Mouse (Mus musculus) limb, embryonic 14.5 days (tissue): ENCODE measurements around the gene Prdm16. TPM values are rescaled to one million over a fixed set of nuclear protein-coding genes. Genes with fewer than 3 reads are reported as not detected.

Experiments used
- ATAC-seq: fragments of 200-750 bp; cut with Nextera tagmentation; 2 replicates; pipeline ENCODE4 v1.8.0; 2017; ENCODE audit warnings: low read depth, moderate number of reproducible peaks, moderate TSS enrichment; ENCODE audit not compliant: low FRiP score
- DNase-seq: peaks from one replicate; pipeline ENCODE4 v3.0.0-alpha.2; 2015; ENCODE audit warnings: low spot score
- H3K27ac ChIP-seq: fragments of 300-500 bp; sonication (generic); replicated peaks from 2 replicates; pipeline ENCODE4 v1.5.1; 2014; ENCODE audit warnings: low read depth, mild to moderate bottlenecking, low read length, moderate library complexity, mixed read lengths
- H3K27me3 ChIP-seq: fragments of 300-500 bp; sonication (generic); 2 replicates; pipeline ENCODE4 v1.6.1; 2014; ENCODE audit warnings: low read length, mixed read lengths; ENCODE audit not compliant: control insufficient read depth, insufficient read depth
- H3K36me3 ChIP-seq: fragments of 300-500 bp; sonication (generic); 2 replicates; pipeline ENCODE4 v1.6.1; 2014; ENCODE audit warnings: mild to moderate bottlenecking, low read length, moderate library complexity, mixed read lengths; ENCODE audit not compliant: control insufficient read depth, insufficient read depth
- H3K4me1 ChIP-seq: fragments of 300-500 bp; sonication (generic); 2 replicates; pipeline ENCODE4 v1.6.1; 2014; ENCODE audit warnings: antibody characterized with exemption, low read length, mixed read lengths; ENCODE audit not compliant: control insufficient read depth, insufficient read depth
- H3K4me2 ChIP-seq: fragments of 300-500 bp; sonication (generic); replicated peaks from 2 replicates; pipeline ENCODE4 v1.6.1; 2014; ENCODE audit warnings: low read depth, mild to moderate bottlenecking, low read length, moderate library complexity; ENCODE audit not compliant: severe bottlenecking
- H3K4me3 ChIP-seq: fragments of 300-500 bp; sonication (generic); replicated peaks from 2 replicates; pipeline ENCODE4 v1.5.1; 2014; ENCODE audit warnings: low read length
- H3K9ac ChIP-seq: fragments of 300-500 bp; sonication (generic); 2 replicates; pipeline ENCODE4 v1.6.1; 2014; ENCODE audit warnings: mild to moderate bottlenecking, low read depth, low read length, moderate library complexity; ENCODE audit not compliant: severe bottlenecking
- H3K9me3 ChIP-seq: fragments of 300-500 bp; sonication (generic); 2 replicates; pipeline ENCODE4 v1.6.1; 2016; ENCODE audit warnings: low read length; ENCODE audit not compliant: control insufficient read depth
- POLR2A ChIP-seq: fragments of 200-500 bp; IDR thresholded peaks from 2 replicates; pipeline ENCODE4 v1.8.0; 2012; ENCODE audit warnings: inconsistent platforms, mild to moderate bottlenecking, moderate library complexity, borderline replicate concordance; ENCODE audit not compliant: insufficient read depth, insufficient read length; ENCODE audit errors: extremely low read depth
- WGBS: fragments of 180-500 bp; shearing (Covaris S2); extraction: QIAGEN DNeasy Blood & Tissue Kit; methylation state at CpG from one replicate; pipeline ENCODE4 v1.1.7; 2014; 5-methylcytosine and 5-hydroxymethylcytosine counted together
- polyA plus RNA-seq, 2 experiments: library from polyadenylated mRNA; depleted of rRNA in 1 of 2; stranded (reverse) in 1 of 2; unstranded in 1 of 2; fragments of >200 nt; fragmentation: Nextera tagmentation in 1 of 2; extraction: Ambion mirVana in 1 of 2; gene quantifications; 2 replicates each; pipeline versions ENCODE4 v1.2.1 to v1.2.3; 2012 to 2014

The Prdm16 gene
- polyA plus RNA-seq, 2 experiments, result 11.7 to 25.6 TPM

GRCm38 (mm10) chr4:154636053-154636433, 630 bp downstream of the Prdm16 start:
- TF ChIP-seq POLR2A, result no peak
- peak overlapping the region; percentile 89 for H3K4me2 ChIP-seq
- H3K9ac ChIP-seq, result peak overlapping the region; percentile 89
- 2% methylated on average over 12 of the region's 30 CpGs for WGBS
- H3K27me3 ChIP-seq, result peaks cover 12% of the 10 kb centered on the region; the same call in 1 of the 2 replicates
- peak overlapping the region; percentile 97 for H3K27ac ChIP-seq
- peak; percentile 77 for DNase-seq
- H3K4me3 ChIP-seq, result peak overlapping the region; percentile 77
- peaks cover 30% of the 10 kb centered on the region for H3K4me1 ChIP-seq
- peak; percentile 73 for ATAC-seq
- H3K36me3 ChIP-seq, result 0 out of 2 replicates have a peak, but pooled peaks cover 3% of the 10 kb centered on the region
- no peaks in the 10 kb centered on the region for H3K9me3 ChIP-seq

GRCm38 (mm10) chr4:154635241-154636052, 1.2 kb downstream of the Prdm16 start:
- Histone ChIP-seq H3K27ac (peak overlapping the region; percentile 97), H3K9ac (peak overlapping the region; percentile 89), H3K27me3 (peaks cover 12% of the 10 kb centered on the region; the same call in 1 of the 2 replicates), H3K4me1 (peaks cover 31% of the 10 kb centered on the region), H3K4me3 (peak overlapping the region; percentile 77), H3K36me3 (0 out of 2 replicates have a peak, but pooled peaks cover 3% of the 10 kb centered on the region), H3K9me3 (no peaks in the 10 kb centered on the region), H3K4me2 (peak overlapping the region; percentile 89)
- no peak for TF ChIP-seq POLR2A
- 0% methylated on average over 69 of the region's 94 CpGs for WGBS
- DNase-seq (no peak), ATAC-seq (peak; percentile 13)

GRCm38 (mm10) chr4:154634470-154635240, 2.0 kb downstream of the Prdm16 start:
- Histone ChIP-seq H3K9me3 (no peaks in the 10 kb centered on the region), H3K4me2 (peak overlapping the region; percentile 89), H3K4me3 (peak overlapping the region; percentile 77), H3K36me3 (0 out of 2 replicates have a peak, but pooled peaks cover 3% of the 10 kb centered on the region), H3K27ac (peak overlapping the region; percentile 97), H3K27me3 (peaks cover 10% of the 10 kb centered on the region; the same call in 1 of the 2 replicates), H3K4me1 (peaks cover 27% of the 10 kb centered on the region), H3K9ac (peak overlapping the region; percentile 89)
- ATAC-seq (no peak), DNase-seq (no peak)
- WGBS, result 7% methylated on average over 43 of the region's 44 CpGs
- TF ChIP-seq POLR2A, result no peak

GRCm38 (mm10) chr4:154634001-154634400, 2.7 kb downstream of the Prdm16 start:
- peaks cover 4% of the 10 kb centered on the region; the same call in 1 of the 2 replicates for H3K27me3 ChIP-seq
- no peak for TF ChIP-seq POLR2A
- 31% methylated on average over 3 of the region's 3 CpGs for WGBS
- no peaks in the 10 kb centered on the region for H3K9me3 ChIP-seq
- H3K27ac ChIP-seq, result peak overlapping the region; percentile 97
- peak overlapping the region; percentile 77 for H3K4me3 ChIP-seq
- H3K36me3 ChIP-seq, result 0 out of 2 replicates have a peak, but pooled peaks cover 3% of the 10 kb centered on the region
- H3K4me1 ChIP-seq, result peaks cover 30% of the 10 kb centered on the region
- ATAC-seq (no peak), DNase-seq (no peak)
- H3K4me2 ChIP-seq, result peak overlapping the region; percentile 89
- H3K9ac ChIP-seq, result peak overlapping the region; percentile 89
